Mouse (Mus musculus) E14TG2a.4 (cell line): ENCODE data around the gene Nr3c2.

ENCODE experiments used
- CTCF ChIP-seq: conservative IDR thresholded peaks from 2 replicates; pipeline ENCODE4 v1.5.1; 2014; ENCODE audit warnings: low read length
- NANOG ChIP-seq: IDR thresholded peaks from 2 replicates; pipeline ENCODE4 v1.6.1; 2014; ENCODE audit warnings: borderline replicate concordance, low read length, mixed read lengths

DNA sequence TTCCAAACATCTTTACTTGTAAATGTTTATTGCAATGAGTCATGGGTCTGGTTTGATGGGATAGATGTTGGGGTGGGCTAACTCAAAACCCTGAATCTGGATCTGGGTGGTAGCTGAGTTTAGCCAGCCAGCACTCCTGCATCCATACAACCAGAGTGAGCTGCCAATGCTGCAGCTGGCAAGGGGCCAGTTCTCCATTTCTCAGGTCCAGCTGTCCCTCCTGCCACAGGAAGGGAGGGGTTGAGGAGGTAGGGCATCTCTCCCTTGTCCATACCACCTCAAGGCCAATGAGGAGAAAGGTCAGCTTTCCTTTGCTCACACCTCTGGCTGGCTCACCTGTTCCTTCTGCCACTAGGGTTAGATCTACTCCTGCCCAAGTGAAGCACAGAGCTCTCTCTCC is 39.5 kb upstream of the Nr3c2 start:
- TF ChIP-seq CTCF = no peak
- TF ChIP-seq NANOG = no peak
